Mouse (Mus musculus): ENCODE data around the gene Atg10. TPM values are rescaled to one million over a fixed set of nuclear protein-coding genes. Genes with fewer than 3 reads are reported as not detected.
A peak's percentile ranks its signal among the peaks of the same experiment; 100 is the strongest.

Atg10 gene
- polyA plus RNA-seq, 1 experiment from 2014 or later: 8.1 TPM

DNA sequence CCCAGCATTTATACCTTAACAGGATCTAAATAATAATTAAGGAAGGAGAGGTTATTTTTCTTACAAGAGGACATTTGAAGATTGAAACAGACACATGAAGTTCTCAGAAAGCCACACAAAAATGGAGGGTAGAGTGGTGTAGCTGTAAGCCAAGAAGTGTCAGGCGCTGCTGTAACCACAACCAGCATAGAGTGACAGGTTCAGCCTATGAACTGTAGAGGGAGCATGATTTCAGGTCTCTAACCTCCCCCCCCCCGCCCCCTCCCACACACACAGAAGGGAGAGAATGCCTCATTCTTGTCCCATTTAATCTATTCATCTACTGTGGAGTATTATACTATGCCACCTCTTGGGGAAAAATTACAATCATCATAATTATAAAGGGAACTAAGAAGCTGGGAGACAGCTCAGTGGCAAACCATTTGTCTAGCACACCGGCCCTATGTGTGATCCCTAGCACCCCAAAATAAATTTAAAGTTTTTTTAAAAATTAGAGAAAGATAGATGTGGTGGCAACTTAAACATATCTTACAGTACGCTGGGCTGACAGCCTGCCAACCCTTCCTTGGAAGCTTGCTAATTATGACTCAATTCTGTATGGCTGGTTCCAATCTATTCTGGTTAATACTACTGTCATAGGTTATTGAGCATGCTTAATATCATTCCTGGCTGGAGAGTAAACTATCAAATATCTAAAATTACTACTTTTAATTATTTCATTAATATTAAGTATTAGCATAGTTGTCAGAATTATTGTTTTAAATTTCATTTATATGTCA is 68.2 kb downstream of the Atg10 start:
- WGBS: 80% methylated on average over 4 of the region's 4 CpGs
- Histone ChIP-seq H3K27ac (no peak overlapping the region), H3K4me3 (no peak overlapping the region), H3K9me3 (no peaks in the 10 kb centered on the region), H3K4me1 (no peaks in the 10 kb centered on the region), H3K27me3 (ENCODE audit: poor library complexity, severe bottlenecking) (no peaks in the 10 kb centered on the region), H3K36me3 (replicated peaks) (no peaks in the 10 kb centered on the region)
- DNase-seq (ENCODE audit: extremely low spot score, low spot score): no peak

DNA sequence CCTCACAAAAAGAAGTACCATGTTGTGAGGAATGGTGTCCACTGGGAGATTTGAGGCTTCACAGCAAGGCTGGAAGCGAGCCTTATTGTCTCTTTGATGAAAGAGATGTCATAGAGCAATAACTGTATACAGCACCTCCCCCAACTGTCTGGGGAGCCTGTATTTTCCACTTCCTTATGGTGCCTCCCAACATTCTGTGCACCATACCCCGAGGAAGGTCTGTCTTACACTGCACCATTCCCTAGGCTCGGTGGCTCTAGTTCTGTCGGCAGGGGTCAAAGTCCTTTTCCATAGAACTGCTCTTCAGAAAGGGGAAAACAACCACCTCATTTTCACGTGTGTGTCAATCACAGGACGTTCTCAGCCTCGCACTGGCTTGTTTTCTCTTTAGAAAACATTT is 69.1 kb downstream of the Atg10 start:
- no peak for DNase-seq (ENCODE audit: extremely low spot score, low spot score)
- Histone ChIP-seq H3K27ac (no peak overlapping the region), H3K4me3 (no peak overlapping the region), H3K27me3 (ENCODE audit: poor library complexity, severe bottlenecking) (no peaks in the 10 kb centered on the region), H3K9me3 (no peaks in the 10 kb centered on the region), H3K36me3 (replicated peaks) (no peaks in the 10 kb centered on the region), H3K4me1 (no peaks in the 10 kb centered on the region)
- 88% methylated on average over 7 of the region's 7 CpGs for WGBS

DNA sequence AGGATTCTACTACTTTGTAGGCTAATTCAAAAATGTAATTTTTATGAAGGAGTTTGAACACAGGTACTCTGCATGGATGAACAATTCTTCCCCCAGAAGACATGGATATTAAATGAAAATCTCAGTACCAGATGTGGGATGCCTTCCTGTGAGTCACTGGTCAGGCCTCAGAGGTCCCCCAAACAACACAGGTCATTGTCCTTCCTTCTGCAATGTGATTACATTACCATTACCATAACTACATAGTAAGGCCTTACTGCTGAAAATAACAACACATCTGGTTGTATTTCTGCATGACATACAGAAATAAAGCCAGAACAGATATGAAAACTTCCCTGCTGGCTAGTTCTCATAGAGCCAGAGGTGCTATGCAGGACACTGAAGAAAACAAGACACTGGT is 87.4 kb downstream of the Atg10 start:
- no peaks in the 10 kb centered on the region for H3K36me3 ChIP-seq (replicated peaks)
- H3K9me3 ChIP-seq: no peaks in the 10 kb centered on the region
- no peak for DNase-seq (ENCODE audit: extremely low spot score, low spot score)
- H3K4me3 ChIP-seq: no peak overlapping the region
- H3K4me1 ChIP-seq: no peaks in the 10 kb centered on the region
- no peak overlapping the region for H3K27ac ChIP-seq
- H3K27me3 ChIP-seq (ENCODE audit: poor library complexity, severe bottlenecking): no peaks in the 10 kb centered on the region

DNA sequence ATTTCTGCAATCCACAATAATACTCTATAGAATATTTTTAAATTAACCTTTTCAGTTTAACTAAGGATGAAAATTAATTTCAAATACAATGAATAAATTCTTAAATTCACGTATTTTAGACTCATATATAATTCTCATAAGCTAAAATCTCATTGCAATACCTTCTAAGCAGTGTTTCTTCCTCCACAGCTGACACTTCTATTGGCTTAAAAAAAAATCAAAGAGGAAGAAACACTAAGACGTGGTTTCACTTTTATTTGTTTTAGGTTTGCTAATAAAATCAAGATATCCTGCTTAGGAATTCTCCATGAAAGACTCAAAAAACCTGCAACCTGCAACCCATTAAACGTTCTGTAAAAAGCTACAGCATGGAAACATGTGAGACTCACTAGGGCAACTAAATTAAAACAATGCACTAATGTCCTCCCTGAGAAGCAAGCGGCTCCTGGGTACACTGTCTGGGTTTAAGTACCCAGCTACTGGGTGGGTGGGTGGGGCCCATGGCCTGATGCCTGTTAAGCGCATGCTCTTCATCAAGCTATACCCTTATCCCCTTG is 90.4 kb downstream of the Atg10 start:
- no peak for DNase-seq (ENCODE audit: extremely low spot score, low spot score)
- Histone ChIP-seq H3K9me3 (no peaks in the 10 kb centered on the region), H3K27me3 (ENCODE audit: poor library complexity, severe bottlenecking) (no peaks in the 10 kb centered on the region), H3K4me3 (no peak overlapping the region), H3K27ac (no peak overlapping the region), H3K36me3 (replicated peaks) (no peaks in the 10 kb centered on the region), H3K4me1 (peaks cover 5% of the 10 kb centered on the region)
- WGBS: 68% methylated on average over 5 of the region's 5 CpGs

DNA sequence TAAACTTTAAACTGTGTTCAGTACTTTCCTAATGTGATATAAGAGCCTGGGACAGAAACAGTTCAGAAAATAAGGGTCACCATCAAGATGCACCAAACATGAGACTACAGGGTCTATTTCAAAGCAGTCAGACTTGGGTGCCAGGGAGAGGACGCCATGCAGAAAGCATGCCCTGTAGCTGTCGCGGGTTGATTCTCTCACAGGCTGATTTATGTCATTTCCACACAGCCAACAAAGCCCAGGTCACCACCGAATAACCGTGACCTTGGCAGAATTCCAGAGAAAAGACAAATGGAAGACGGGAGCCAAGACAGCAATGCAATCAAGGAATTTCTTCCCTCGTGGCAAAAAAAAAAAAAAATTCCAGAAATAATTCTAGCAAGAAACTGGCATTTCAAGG is 94.7 kb downstream of the Atg10 start:
- 84% methylated on average over 7 of the region's 7 CpGs for WGBS
- no peak overlapping the region for H3K4me3 ChIP-seq
- peaks cover 6% of the 10 kb centered on the region for H3K4me1 ChIP-seq
- no peak overlapping the region for H3K27ac ChIP-seq
- no peaks in the 10 kb centered on the region for H3K27me3 ChIP-seq (ENCODE audit: poor library complexity, severe bottlenecking)
- no peaks in the 10 kb centered on the region for H3K36me3 ChIP-seq (replicated peaks)
- no peaks in the 10 kb centered on the region for H3K9me3 ChIP-seq
- no peak for DNase-seq (ENCODE audit: extremely low spot score, low spot score)

DNA sequence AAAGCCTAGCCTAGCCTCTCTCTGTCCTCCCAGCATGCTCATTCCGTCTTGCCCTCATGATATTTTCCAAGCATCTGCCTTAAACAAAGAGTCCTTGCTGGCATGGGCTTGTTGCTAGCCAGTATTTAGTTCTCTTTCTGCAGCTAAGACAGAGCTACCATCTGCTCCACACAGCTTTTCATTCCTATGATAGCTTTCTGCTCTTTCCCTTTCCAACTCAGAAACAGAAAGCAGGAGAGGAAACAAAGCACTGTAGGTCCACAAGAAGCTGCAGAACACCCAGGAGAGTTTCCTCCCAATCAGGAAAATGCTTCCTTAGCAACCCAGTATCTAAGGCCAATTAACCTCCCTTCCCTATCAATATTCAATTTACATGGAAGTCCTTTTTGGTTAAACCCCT is 95.2 kb downstream of the Atg10 start:
- no peak for DNase-seq (ENCODE audit: extremely low spot score, low spot score)
- WGBS: 64% methylated on average over 1 of the region's 1 CpGs
- H3K36me3 ChIP-seq (replicated peaks): no peaks in the 10 kb centered on the region
- H3K4me3 ChIP-seq: no peak overlapping the region
- H3K27me3 ChIP-seq (ENCODE audit: poor library complexity, severe bottlenecking): no peaks in the 10 kb centered on the region
- no peaks in the 10 kb centered on the region for H3K9me3 ChIP-seq
- H3K27ac ChIP-seq: peak overlapping the region; percentile 46; the same call in 1 of the 2 replicates
- peaks cover 6% of the 10 kb centered on the region for H3K4me1 ChIP-seq

DNA sequence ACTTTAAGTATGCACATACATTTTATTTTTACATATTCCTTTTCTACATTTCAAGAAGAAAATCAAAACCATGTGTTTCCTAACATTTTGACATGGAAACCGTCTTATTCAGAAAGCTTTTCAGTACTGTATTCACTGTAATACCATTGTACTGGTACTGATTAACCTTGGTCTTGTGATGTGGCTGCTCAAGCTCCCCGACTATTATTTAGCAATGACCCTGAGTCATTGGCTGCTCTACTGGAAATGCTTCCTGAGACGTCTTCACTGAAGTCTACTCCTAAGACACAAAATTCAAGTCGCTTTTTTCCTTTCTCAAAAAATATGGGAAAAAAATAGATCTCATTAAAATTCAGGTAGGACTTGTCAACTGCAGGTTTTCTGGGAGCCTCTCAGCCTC is 105.6 kb downstream of the Atg10 start:
- H3K27me3 ChIP-seq (ENCODE audit: poor library complexity, severe bottlenecking): no peaks in the 10 kb centered on the region
- H3K36me3 ChIP-seq (replicated peaks): no peaks in the 10 kb centered on the region
- 90% methylated on average over 4 of the region's 4 CpGs for WGBS
- no peaks in the 10 kb centered on the region for H3K9me3 ChIP-seq
- DNase-seq (ENCODE audit: extremely low spot score, low spot score): no peak
- H3K27ac ChIP-seq: no peak overlapping the region
- H3K4me1 ChIP-seq: no peaks in the 10 kb centered on the region
- H3K4me3 ChIP-seq: no peak overlapping the region

DNA sequence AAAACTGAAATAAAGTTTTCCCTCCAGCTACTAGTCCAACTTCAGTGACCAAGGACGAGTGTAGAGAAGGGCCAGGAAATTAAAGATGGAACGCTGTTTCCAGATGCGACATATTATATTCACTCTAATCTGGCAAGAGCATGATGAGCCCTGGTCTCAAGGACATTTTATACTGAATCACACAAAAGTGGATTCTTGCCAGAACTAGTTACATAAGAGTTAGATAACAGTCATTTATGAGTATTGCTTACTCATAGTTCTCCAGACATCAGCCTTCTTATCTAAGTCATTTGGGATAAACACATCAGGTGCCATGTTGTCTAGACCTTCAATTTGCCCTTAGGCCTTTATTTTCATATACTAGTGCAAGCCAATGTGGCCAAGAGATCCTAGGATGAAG is 108.9 kb downstream of the Atg10 start:
- H3K27ac ChIP-seq: no peak overlapping the region
- H3K4me3 ChIP-seq: no peak overlapping the region
- 90% methylated on average over 3 of the region's 3 CpGs for WGBS
- no peaks in the 10 kb centered on the region for H3K27me3 ChIP-seq (ENCODE audit: poor library complexity, severe bottlenecking)
- no peaks in the 10 kb centered on the region for H3K36me3 ChIP-seq (replicated peaks)
- no peaks in the 10 kb centered on the region for H3K9me3 ChIP-seq
- no peaks in the 10 kb centered on the region for H3K4me1 ChIP-seq
- no peak for DNase-seq (ENCODE audit: extremely low spot score, low spot score)

DNA sequence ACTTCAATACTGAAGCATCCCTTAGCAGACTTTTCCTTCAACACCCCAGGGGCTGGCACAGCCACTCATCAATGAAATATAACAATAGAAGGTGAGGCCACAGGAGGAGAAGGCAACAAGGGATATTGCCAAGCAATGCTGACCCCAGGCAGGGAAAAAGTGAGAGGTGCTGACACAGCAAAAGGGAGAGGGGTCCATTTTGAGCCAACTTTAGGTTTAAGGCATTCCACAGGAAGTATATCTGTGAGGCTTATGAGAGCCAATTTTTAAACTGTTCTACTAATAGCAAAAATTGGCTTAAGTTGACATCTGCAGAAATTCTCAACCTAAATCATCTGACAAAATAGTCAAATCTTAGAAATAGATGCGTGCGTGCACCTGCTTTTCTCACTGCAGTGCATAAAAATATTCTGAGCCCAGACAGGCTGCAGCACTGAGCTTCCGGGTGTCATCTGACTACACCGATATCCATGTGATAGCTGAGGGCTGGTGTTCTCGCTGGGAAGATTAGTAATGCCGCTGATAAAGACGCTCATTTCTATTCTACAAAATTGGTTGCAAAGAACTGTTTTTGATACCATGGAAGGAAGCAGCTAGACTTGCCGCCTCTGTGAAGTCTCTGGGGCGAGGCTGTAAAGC is 116.3 kb downstream of the Atg10 start:
- no peak overlapping the region for H3K4me3 ChIP-seq
- 94% methylated on average over 9 of the region's 9 CpGs for WGBS
- no peaks in the 10 kb centered on the region for H3K27me3 ChIP-seq (ENCODE audit: poor library complexity, severe bottlenecking)
- H3K27ac ChIP-seq: no peak overlapping the region
- no peaks in the 10 kb centered on the region for H3K9me3 ChIP-seq
- H3K4me1 ChIP-seq: no peaks in the 10 kb centered on the region
- no peak for DNase-seq (ENCODE audit: extremely low spot score, low spot score)
- H3K36me3 ChIP-seq (replicated peaks): no peaks in the 10 kb centered on the region

DNA sequence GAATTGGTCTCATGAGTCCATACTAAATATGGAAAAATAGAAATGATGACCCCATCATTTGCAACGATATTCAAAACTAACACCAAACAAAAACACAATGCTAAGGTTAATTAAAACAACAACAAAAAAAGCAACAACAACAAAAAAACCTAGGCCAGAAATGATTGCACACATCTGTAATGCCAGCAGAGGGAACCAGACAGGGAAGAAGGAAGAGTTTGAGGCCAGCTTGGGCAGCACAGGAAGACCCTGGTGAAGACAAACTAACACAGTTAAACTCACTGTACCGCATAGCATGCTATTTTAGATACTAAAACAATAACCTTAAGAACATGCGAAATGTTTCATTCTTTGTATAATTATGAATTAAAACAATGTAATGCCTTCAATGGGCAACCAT is 121.5 kb downstream of the Atg10 start:
- WGBS: 90% methylated on average over 3 of the region's 3 CpGs
- Histone ChIP-seq H3K9me3 (no peaks in the 10 kb centered on the region), H3K4me3 (no peak overlapping the region), H3K36me3 (replicated peaks) (no peaks in the 10 kb centered on the region), H3K4me1 (no peaks in the 10 kb centered on the region; the same call in 1 of the 2 replicates), H3K27me3 (ENCODE audit: poor library complexity, severe bottlenecking) (no peaks in the 10 kb centered on the region), H3K27ac (no peak overlapping the region)
- DNase-seq (ENCODE audit: extremely low spot score, low spot score): no peak

DNA sequence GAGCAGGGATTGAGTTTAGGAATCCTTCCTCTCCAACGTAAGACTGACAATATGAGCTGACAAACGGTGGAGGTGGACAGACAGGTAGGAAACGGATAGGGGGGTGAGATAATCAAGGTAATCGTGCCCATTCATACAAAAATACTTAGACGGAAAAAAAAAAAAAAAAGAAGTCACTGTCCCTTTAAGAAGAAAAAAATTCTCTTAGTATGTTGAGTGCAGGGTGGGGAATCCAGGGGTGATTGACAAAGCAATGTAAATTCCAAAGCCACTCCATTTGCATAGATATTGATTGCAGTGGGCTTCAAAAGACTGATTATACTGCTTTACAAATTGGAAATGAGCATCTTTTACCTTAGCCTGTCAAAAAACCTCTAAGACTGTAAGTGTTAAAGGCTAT is 123.4 kb downstream of the Atg10 start:
- WGBS: 75% methylated on average over 5 of the region's 5 CpGs
- Histone ChIP-seq H3K27ac (no peak overlapping the region), H3K36me3 (replicated peaks) (no peaks in the 10 kb centered on the region)

DNA sequence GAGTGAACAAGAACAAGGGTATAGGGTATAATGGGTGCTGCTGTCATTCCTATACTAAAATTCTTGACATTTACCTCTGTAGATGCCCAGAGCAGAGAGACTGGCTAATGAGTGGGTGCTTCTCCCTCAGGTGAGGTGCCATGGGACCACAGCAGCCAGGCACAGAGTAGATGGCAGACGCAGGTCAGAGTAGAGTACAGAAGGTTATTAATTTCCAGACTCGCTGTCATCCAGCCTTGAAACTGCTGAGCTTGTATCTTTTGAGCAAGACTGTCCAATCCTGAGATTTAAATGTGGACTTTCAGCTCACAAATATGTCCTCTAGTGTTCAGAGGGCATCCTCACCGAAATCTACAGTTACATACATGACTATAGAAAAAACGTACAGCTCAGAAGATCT is 128.9 kb downstream of the Atg10 start:
- Histone ChIP-seq H3K27me3 (ENCODE audit: poor library complexity, severe bottlenecking) (no peaks in the 10 kb centered on the region), H3K36me3 (replicated peaks) (no peaks in the 10 kb centered on the region), H3K4me3 (no peak overlapping the region), H3K27ac (no peak overlapping the region), H3K4me1 (peaks cover 20% of the 10 kb centered on the region), H3K9me3 (no peaks in the 10 kb centered on the region)
- 94% methylated on average over 4 of the region's 4 CpGs for WGBS
- DNase-seq (ENCODE audit: extremely low spot score, low spot score): no peak

More for the DNA sequence above, 123.4 kb downstream of the Atg10 start:
- Histone ChIP-seq H3K9me3 (no peaks in the 10 kb centered on the region), H3K4me1 (no peaks in the 10 kb centered on the region; the same call in 1 of the 2 replicates), H3K27me3 (ENCODE audit: poor library complexity, severe bottlenecking) (no peaks in the 10 kb centered on the region), H3K4me3 (no peak overlapping the region)
- DNase-seq (ENCODE audit: extremely low spot score, low spot score): no peak

DNA sequence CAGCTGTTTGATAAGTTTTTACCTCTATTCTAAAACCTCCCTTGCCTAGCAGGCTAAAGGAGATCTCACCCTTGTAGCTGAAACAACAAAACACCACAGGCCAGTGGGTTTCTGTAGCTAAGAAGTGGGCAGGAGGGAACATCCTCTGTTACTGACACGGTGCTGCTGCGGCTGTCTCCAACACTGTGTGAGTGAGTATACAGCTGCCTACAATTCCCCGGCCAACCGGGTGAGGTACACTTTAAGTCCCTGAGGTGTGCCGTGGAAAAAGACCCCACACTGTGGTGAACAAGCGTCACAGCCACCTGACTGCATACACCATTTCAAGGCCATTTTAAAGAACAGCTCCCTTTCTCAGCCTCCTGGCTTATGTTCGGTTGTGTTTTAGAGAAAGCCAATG is 129.6 kb downstream of the Atg10 start:
- Histone ChIP-seq H3K4me1 (peaks cover 22% of the 10 kb centered on the region), H3K9me3 (no peaks in the 10 kb centered on the region), H3K4me3 (no peak overlapping the region), H3K36me3 (replicated peaks) (no peaks in the 10 kb centered on the region), H3K27ac (peak overlapping the region; percentile 70), H3K27me3 (ENCODE audit: poor library complexity, severe bottlenecking) (no peaks in the 10 kb centered on the region)
- no peak for DNase-seq (ENCODE audit: extremely low spot score, low spot score)
- WGBS: 47% methylated on average over 7 of the region's 7 CpGs

Data from forebrain, embryonic 10.5 days (tissue).